Mouse (Mus musculus) adrenal gland, adult 18-20 months (tissue): Measurements from ENCODE around the gene Tfap2d. TPM values are rescaled to one million over a fixed set of nuclear protein-coding genes. Genes with fewer than 3 reads are reported as not detected.
A peak's percentile ranks its signal among the peaks of the same experiment; 100 is the strongest.

ENCODE experiments used
- DNase-seq, 2 experiments: peaks; one replicate each; pipeline ENCODE4 v3.0.0; 2021 to 2022; ENCODE audit warnings: low spot score in 2 of 2
- long read RNA-seq, 2 experiments: library from polyadenylated mRNA; stranded (forward); transcript quantifications; one replicate each; pipeline ENCODE4 v2.0.0; 2021
- total RNA-seq, 2 experiments: library from RNA; stranded (reverse); gene quantifications; 1 replicate in 1 of 2; 2 replicates in 1 of 2; pipeline ENCODE4 v1.2.3; 2021

The Tfap2d gene
- total RNA-seq = not detected
- long read RNA-seq, experiment 1 = 0 reads
- long read RNA-seq, experiment 2, partial matches to known transcripts = 0 of 1 reads
- long read RNA-seq, experiment 2, other reads (novel, unspliced or antisense) = 1 of 1 reads

DNA sequence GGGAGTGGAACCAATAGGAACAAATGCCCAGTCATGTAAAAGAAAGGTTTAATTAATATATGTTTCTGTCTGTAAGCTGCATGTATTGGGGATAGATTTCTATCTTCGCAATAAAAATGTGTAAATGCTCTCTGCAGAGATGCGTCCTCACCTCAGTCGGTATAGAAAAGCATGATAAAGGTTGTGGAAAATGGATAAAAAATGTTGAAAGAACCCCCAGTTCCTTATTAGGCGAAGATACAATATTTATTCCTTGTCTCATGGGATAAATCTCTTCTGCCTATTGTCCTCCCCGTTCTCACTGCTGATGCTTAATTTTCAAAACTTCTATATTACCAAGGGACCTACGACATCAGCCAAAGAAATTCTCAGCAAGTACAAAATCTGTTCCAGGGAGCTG lies at the start of gene Tfap2d:
Tfap2d (plus strand) TSS at position 392 of the 400 bp plus-strand sequence.
- DNase-seq = no peak

GRCm38 (mm10) chr1:19056300-19056699 lies 46.5 kb upstream of the Tfap2d start:
- no peak for DNase-seq

DNA sequence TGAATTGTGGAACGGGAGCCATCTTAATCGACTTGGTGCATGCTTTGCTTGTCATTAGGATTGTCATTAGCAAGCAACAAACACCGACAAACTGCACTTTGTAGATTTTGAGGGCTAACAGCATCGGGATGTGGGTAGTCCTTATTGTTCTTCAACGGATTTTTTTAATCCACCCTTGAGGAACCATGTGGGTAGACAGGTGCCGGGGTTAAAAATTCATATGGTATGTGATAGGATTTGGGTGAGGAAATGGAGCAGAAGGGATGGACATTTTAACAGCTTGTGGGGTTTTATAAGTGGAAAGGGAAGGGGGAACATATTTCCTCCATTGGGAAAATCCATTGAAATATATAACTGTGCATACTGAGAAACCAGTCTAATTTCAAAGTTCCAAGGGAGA lies 46.0 kb upstream of the Tfap2d start:
- no peak for DNase-seq

DNA sequence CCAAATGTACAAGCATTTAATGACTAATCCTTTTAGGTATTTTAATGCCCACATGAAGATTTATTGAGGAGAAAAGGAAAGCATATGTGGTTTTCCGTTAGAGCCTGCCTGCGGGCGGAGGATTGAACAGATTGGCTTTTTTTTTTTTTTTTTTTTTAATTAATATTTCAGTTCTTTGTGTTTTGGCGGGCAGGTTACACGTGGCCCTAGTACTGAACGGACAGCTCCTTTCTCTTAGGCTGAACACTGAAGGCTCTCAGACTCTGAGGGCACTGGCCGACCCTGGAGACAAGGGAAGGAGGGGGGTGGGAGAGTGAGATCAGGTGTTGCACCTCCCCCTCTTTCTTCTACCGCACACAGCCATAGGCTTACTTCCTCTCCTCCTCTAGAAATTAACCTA lies 14.7 kb upstream of the Tfap2d start:
- DNase-seq = no peak

DNA sequence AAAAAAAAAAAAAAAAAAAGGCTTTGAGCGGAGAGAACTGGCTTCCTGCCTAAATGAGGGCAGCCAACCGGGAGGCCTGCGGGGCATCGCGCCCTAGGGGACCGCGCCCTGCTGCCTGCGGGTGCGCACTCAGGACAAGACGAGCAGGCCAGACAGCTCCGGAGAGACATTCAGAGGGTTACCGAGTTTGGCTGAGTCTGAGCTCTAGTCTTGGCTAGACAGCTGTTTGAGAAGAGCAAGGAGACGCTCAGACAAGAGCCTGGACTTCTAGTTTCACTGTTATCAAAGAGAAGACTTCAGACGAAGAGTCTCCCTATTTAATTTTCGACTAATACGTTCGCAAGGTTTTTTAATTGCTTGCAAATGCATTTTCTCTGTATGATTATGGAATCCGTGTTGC lies 5.9 kb upstream of the Tfap2d start:
- DNase-seq = no peak

- no peak for DNase-seq
These were observed 494 bp downstream of the Tfap2d start for GRCm38 (mm10) chr1:19103316-19103715.

DNA sequence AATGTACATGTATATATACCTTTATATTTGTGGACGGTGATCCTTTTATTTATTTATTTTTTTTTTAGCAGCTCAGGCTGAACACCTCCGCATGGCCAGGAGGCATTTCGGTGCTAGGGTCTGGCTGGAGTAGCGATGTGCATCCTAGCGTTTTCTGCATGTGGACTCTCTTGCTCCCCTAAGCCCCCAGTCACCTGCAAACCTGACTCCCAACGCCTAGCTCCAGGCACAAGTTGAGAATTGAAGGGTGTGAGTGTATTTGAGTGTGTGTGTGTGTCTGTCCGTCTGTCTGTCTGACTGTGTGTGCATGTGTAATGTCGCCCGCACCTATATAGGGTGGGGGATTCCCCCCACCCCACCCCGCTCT lies 937 bp downstream of the Tfap2d start:
- DNase-seq = no peak

- DNase-seq = no peak
These were observed 1.5 kb downstream of the Tfap2d start for GRCm38 (mm10) chr1:19104143-19104857.

DNA sequence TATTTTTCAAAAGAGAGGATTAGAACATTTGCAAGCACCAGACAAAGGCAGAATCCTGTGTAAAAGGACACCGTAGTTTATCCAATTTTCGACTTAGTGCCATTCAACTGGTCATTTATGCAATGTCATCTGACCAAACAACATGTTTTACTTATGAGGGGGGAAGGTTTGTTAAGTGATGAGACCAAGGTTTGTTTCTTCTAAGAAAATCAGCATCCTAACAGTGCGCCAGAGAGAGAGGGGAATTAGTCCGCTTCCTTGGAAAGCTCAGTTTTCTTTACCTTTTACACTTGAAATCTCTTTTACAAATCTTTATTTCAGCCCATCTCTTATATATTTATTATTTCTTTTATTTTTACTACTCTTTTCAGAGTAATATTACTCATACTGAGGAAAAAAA lies 3.6 kb downstream of the Tfap2d start:
- no peak for DNase-seq

- DNase-seq = no peak
These were observed 4.3 kb downstream of the Tfap2d start for GRCm38 (mm10) chr1:19106841-19107800.

DNA sequence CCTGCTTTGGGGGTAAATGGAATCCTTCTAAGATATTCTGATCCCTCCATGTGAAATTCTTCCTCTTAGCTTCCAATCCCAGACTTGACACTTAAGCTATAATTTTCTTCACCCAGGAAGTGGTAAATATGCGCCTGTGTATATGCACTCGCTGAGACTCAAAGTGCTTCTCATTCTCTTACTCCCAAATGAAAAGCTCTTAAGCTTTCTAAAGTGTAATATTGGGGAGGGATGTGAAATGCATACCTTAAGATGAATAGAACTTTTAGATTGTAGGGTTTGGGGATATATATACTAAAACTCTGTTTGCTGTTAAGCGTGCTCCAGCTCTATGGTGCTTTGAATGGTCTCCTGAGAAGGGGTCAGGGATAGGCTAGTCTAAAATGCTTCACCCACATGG lies 5.0 kb downstream of the Tfap2d start:
- no peak for DNase-seq

- no peak for DNase-seq
These were observed 6.9 kb downstream of the Tfap2d start for GRCm38 (mm10) chr1:19109711-19110110.

- DNase-seq = no peak
These were observed 7.4 kb downstream of the Tfap2d start for GRCm38 (mm10) chr1:19110211-19110610.

DNA sequence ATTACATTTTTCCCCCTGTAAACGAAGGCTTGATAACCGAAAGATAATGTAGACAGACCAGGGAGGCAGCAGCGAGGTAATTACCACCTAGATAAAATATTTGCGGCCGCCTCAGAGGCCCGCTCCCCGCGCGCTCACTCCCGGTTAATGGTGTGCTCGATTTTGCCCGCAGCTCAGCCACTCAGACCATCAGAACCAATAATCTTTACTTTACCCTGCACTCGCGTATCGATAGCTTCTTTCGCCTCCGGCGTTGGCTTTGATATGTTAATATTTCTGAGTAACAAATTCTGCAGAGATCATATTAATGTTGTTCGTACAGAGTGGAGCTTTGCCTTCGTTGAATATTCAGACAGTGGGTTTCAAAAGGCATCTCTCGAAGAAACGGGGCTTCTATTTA lies 8.2 kb downstream of the Tfap2d start:
- DNase-seq = no peak

GRCm38 (mm10) chr1:19178742-19179397 lies 76.0 kb downstream of the Tfap2d start:
- no peak for DNase-seq

- peak; percentile 39 to 44 for DNase-seq
These were observed 102.8 kb downstream of the Tfap2d start for GRCm38 (mm10) chr1:19205649-19206048.

DNA sequence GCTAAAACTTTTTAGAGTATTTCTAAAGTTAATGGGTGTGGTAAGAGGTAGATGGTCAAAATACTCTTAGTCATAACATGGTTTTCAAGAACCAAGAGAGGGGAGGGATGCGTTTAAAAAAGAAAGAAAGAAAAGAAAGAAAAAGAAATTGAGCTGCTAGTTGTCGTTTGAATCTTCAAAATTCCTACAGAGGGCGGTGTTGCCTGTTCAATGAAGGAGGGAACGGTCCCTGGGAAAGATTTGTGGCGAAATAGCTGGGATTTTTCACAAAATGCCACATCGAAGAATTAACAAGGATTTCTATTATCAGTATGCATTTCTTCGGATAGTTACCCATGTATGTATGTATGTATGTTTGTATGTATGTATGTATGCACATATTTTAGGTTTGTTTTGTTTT lies 103.4 kb downstream of the Tfap2d start:
- DNase-seq = no peak

DNA sequence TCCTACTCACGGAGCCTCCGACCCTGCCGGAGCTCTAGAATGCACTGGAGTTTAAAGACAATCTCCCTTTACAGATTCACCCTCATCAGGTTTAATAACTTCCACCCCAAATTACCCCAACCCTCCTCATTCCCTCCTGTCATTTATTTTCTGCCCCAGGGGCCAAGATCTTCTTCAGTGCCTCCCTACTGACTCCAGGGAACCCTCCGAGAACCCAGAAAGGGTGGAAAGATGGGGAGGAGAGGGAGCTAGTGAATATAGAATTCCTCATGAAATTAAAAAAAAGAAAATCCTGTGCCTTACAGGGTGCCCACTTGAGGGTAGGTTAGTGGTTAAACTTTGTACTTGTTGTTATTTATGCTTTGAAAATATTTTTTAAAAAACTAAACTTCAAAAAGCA lies 104.8 kb downstream of the Tfap2d start:
- no peak for DNase-seq

DNA sequence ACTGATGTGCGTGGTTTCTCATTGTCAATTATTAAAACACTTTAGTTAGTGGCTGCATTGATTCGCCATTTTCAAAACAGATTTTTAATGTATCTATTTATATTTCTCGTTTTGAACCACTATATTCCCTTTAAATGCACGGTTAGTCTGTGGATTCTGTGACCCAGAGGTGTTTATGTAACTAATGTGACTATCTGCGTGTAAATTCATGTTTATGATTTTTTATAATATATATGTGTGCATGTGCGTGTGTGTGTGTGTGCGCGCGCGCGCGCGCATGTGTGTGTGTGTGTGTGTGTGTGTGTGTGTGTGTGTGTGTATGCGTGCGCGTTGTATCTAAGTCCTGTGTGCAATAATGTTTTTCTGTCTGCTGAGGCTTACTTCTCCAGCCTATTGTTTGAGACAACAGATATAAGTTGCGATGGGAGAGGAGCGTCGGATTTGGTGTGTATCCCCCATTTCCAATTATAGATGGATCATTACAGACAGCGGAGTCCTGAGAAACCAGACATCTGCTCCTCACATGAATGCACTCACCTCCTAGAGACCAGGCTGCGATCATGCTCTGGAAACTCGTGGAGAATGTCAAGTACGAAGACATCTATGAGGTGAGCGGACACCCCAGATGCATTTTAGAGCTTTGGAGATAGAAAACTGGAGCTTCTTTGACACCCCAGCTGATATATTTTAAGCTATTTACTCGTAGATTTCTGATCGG lies 106.0 kb downstream of the Tfap2d start, which contains the start of gene Tfap2b:
Tfap2b (plus strand) TSS at position 274 of the 718 bp plus-strand sequence.
- no peak for DNase-seq

GRCm38 (mm10) chr1:19209359-19209745 lies 106.5 kb downstream of the Tfap2d start:
- no peak for DNase-seq

DNA sequence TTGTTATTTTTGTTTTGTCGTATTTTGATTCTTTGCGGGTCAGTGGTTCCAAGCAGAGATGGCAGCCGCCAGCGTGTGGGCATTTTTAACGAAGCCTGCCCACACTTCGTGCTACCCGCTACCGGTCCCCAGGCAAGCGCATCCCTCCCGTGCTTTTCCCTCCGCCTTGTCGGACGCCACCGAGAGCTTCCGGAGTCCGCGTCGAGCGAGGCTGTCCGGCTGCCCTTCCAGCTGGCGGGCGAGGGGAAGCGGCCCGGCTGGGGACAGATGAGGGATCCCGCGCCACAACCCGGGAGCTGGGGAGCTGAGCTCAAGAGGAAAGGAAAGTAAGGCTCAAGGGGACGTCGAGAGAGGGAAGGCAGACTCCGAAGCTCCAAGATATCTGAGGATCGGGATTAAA lies 107.0 kb downstream of the Tfap2d start:
- DNase-seq = no peak
